Mouse (Mus musculus) liver, embryonic 12.5 days (tissue): ENCODE results near the gene Sphk1. TPM values are rescaled to one million over a fixed set of nuclear protein-coding genes. Genes with fewer than 3 reads are reported as not detected.
A peak's percentile ranks its signal among the peaks of the same experiment; 100 is the strongest.

Experiments used
- ATAC-seq: fragments of 200-750 bp; cut with Nextera tagmentation; 2 replicates; pipeline ENCODE4 v1.8.0; 2017; ENCODE audit warnings: moderate number of reproducible peaks, mild to moderate bottlenecking, moderate library complexity
- H3K27ac ChIP-seq: fragments of 300-500 bp; sonication (generic); 2 replicates; pipeline ENCODE4 v1.5.1; 2016; ENCODE audit warnings: mild to moderate bottlenecking
- H3K27me3 ChIP-seq: fragments of 300-500 bp; sonication (generic); replicated peaks from 2 replicates; pipeline ENCODE4 v1.6.1; 2016; ENCODE audit warnings: mild to moderate bottlenecking, moderate library complexity
- H3K36me3 ChIP-seq: fragments of 300-500 bp; sonication (generic); 2 replicates; pipeline ENCODE4 v1.6.1; 2016; ENCODE audit warnings: mild to moderate bottlenecking, moderate library complexity
- H3K4me1 ChIP-seq: fragments of 300-500 bp; sonication (generic); 2 replicates; pipeline ENCODE4 v1.6.1; 2016
- H3K4me2 ChIP-seq: fragments of 300-500 bp; sonication (generic); 2 replicates; pipeline ENCODE4 v1.6.1; 2016; ENCODE audit warnings: mild to moderate bottlenecking, moderate library complexity
- H3K4me3 ChIP-seq: fragments of 300-500 bp; sonication (generic); 2 replicates; pipeline ENCODE4 v1.5.1; 2016; ENCODE audit warnings: mild to moderate bottlenecking, moderate library complexity
- H3K9ac ChIP-seq: fragments of 300-500 bp; sonication (generic); 2 replicates; pipeline ENCODE4 v1.6.1; 2016; ENCODE audit warnings: mild to moderate bottlenecking, moderate library complexity
- H3K9me3 ChIP-seq: fragments of 300-500 bp; sonication (generic); replicated peaks from 2 replicates; pipeline ENCODE4 v1.6.1; 2016; ENCODE audit warnings: mild to moderate bottlenecking, moderate library complexity
- WGBS: fragments of 180-500 bp; shearing (Covaris S2); methylation state at CpG from one replicate; pipeline ENCODE4 v1.1.7; 2016; ENCODE audit not compliant: insufficient replicate concordance; 5-methylcytosine and 5-hydroxymethylcytosine counted together
- polyA plus RNA-seq: library from polyadenylated mRNA; unstranded; fragments of >200 nt; fragmentation: Nextera tagmentation; extraction: Ambion mirVana; gene quantifications from 2 replicates; pipeline ENCODE4 v1.2.1, GENCODE M21; 2016

Sphk1 gene
- polyA plus RNA-seq, 1 experiment from 2014 or later, result 26.9 TPM

DNA sequence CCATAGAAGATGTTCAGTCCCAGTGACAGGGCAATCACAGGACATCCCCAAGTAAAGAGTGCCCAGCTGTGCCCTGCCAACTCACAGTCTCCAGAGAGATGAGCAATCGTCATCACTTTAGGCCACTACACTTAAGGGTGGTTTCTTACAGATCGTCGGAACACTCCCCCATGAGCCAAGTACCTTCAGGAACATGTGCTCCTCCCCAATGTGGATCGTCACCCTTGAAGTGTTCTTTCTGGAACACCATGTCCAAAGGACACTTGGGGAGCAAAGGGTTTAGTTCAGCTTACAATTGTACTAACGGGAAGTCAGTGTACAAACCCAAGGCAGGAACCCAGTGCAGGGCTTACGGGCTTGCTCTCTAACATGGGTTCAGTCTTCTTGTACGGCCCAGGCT lies 18.6 kb upstream of the Sphk1 start:
- H3K27me3 ChIP-seq, result peaks cover 24% of the 10 kb centered on the region
- WGBS, result 84% methylated on average over 7 of the region's 7 CpGs

GRCm38 (mm10) chr11:116512987-116513386 lies 17.7 kb upstream of the Sphk1 start:
- WGBS, result 67% methylated on average over 6 of the region's 6 CpGs
- Histone ChIP-seq H3K4me1 (peaks cover 30% of the 10 kb centered on the region), H3K27ac (no peak overlapping the region), H3K27me3 (peaks cover 29% of the 10 kb centered on the region), H3K4me2 (no peak overlapping the region), H3K9ac (no peak overlapping the region), H3K4me3 (no peak overlapping the region), H3K36me3 (no peaks in the 10 kb centered on the region), H3K9me3 (no peaks in the 10 kb centered on the region)
- ATAC-seq, result no peak

More for the DNA sequence above, 18.6 kb upstream of the Sphk1 start:
- no peaks in the 10 kb centered on the region for H3K36me3 ChIP-seq
- H3K4me3 ChIP-seq, result no peak overlapping the region
- H3K27ac ChIP-seq, result no peak overlapping the region
- H3K9me3 ChIP-seq, result no peaks in the 10 kb centered on the region
- H3K4me1 ChIP-seq, result peaks cover 38% of the 10 kb centered on the region
- H3K4me2 ChIP-seq, result no peak overlapping the region
- H3K9ac ChIP-seq, result no peak overlapping the region
- ATAC-seq, result no peak

DNA sequence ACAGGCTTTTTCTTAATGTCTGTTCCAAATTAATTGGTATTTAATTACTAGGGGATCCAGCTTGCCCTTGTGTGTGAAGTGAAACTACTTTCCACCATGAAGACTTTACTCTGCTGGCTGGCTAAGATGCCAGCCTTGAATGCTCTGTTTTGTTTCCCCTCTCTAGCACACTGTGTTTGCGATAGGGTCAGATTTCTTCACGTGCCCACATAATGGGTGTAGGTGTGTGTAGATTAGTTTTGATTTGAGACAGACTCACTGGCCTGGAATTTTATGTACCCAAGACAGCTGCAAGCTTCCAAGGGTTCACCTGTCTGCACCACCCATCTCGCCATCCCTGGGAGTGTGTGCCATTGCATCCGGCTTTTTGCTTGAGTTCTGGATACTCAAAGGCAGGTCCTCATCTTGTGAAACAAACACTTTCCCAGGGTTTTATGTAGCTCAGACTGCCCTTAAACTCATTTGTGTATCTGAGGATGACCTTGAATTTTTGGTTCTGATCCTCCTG lies 17.1 kb upstream of the Sphk1 start:
- WGBS, result 77% methylated on average over 4 of the region's 4 CpGs
- H3K27me3 ChIP-seq, result peaks cover 35% of the 10 kb centered on the region
- no peak overlapping the region for H3K4me3 ChIP-seq
- no peaks in the 10 kb centered on the region for H3K36me3 ChIP-seq
- no peak for ATAC-seq
- H3K27ac ChIP-seq, result no peak overlapping the region
- no peaks in the 10 kb centered on the region for H3K9me3 ChIP-seq
- H3K9ac ChIP-seq, result no peak overlapping the region
- peaks cover 26% of the 10 kb centered on the region for H3K4me1 ChIP-seq
- H3K4me2 ChIP-seq, result no peak overlapping the region

DNA sequence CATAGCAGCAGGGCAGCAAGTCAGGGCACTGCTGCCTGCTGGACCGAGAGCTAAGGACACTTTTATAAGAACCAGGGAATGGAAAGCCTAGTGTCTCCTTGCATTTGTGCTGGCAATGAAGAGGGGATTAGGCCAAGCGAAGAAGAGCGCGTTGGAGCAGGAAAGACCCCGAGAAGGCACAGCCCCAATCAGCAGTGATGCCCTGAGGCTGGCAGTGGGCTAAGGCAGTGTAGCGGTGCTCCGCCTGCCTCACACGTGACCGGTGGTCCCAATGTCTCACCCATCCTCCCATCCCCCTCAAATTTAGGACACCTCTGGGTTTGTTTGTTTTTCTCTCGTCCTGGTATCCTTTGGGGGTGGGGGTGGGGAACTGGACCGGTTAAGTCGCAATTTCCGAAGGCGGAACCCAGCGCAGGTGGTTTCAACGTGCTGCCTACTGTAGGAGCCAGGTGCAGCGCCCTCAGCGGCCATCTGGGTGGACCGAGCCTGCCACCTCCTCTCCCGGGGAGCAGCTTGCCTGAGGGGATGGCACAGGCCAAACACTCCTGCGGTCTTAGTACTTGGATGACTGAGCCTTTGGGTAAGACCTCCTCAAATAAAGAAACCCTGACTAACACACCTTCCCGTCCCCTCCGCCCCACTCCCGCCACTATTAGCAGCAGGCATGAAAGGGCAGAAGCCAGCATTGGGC lies 15.2 kb upstream of the Sphk1 start:
- Histone ChIP-seq H3K4me2 (peak overlapping the region; percentile 21; the same call in 1 of the 2 replicates), H3K27ac (no peak overlapping the region), H3K9me3 (no peaks in the 10 kb centered on the region), H3K27me3 (peaks cover 47% of the 10 kb centered on the region), H3K4me1 (peaks cover 28% of the 10 kb centered on the region), H3K9ac (no peak overlapping the region), H3K4me3 (no peak overlapping the region), H3K36me3 (no peaks in the 10 kb centered on the region)
- ATAC-seq, result no peak
- whole genome bisulfite sequencing, result 33% methylated on average over 24 of the region's 24 CpGs

DNA sequence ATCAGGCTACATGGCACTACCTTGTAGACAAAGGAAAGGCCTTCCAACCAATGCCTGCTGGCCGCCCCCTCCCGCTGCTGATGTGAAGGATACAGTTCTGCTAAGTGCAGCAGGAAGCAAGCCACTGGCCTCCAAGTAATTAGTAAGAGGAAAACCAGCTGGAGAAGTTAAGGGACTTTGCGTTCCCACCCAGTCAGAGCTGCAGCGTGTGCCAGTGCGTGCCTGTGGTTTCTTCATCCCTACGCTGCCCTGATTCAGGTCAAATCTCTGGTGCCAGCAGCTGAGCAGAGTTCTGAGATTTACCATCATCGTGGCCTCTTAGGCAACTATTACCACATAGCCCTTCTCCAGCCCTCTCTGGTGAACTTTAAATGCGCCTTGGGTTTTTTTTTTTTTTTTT lies 12.2 kb upstream of the Sphk1 start:
- 55% methylated on average over 8 of the region's 8 CpGs for WGBS
- H3K9me3 ChIP-seq, result no peaks in the 10 kb centered on the region
- H3K9ac ChIP-seq, result no peak overlapping the region
- H3K4me3 ChIP-seq, result no peak overlapping the region
- peaks cover 24% of the 10 kb centered on the region for H3K4me1 ChIP-seq
- no peak overlapping the region for H3K4me2 ChIP-seq
- no peak overlapping the region for H3K27ac ChIP-seq
- no peaks in the 10 kb centered on the region for H3K36me3 ChIP-seq
- ATAC-seq, result no peak
- peaks cover 65% of the 10 kb centered on the region for H3K27me3 ChIP-seq

DNA sequence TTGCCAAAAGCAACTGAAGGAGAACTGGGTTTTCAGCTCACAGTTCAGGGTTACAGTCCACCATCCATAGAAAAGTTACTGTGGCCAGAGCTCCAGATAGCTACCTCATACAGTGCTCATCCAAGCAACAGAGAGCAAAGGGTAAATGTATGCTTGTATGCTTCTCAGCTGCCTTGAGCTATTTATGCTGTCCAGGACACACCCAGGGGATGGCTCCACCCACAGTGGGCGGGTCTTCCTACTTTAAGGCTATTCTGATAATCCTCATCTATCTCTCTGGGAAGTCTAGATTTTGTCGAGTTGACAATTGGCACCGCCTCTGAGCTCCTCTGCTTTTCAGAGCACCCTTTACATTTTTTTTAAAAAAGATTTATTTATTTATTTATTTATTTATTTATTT lies 9.6 kb upstream of the Sphk1 start:
- Histone ChIP-seq H3K9ac (no peak overlapping the region), H3K27ac (no peak overlapping the region), H3K4me1 (peaks cover 19% of the 10 kb centered on the region), H3K4me2 (peak overlapping the region; percentile 11; the same call in 1 of the 2 replicates), H3K36me3 (no peaks in the 10 kb centered on the region), H3K4me3 (no peak overlapping the region), H3K27me3 (peaks cover 62% of the 10 kb centered on the region), H3K9me3 (no peaks in the 10 kb centered on the region)
- peak; percentile 82 for ATAC-seq
- WGBS, result 31% methylated on average over 3 of the region's 3 CpGs

DNA sequence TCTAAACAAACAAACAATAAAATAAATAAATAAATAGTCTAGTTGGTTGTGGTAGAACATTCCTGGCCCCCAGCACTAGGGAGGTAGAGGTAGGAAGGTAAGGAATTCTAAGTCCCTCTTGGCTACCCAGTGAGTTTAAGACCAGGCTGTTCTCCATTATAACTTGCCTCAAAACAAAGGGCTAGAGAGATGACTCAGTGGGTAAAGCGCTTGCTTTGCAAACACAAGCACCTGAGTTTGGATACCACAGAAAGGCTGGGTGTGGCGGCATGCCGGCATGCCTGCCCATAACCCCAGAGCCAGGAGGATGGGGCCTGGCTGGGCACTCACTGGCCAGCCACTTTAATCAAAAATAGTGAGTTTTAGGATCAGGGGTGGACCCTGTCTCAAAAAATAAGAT lies 8.7 kb upstream of the Sphk1 start:
- Histone ChIP-seq H3K9ac (no peak overlapping the region), H3K36me3 (no peaks in the 10 kb centered on the region), H3K27ac (no peak overlapping the region), H3K4me3 (no peak overlapping the region), H3K27me3 (peaks cover 71% of the 10 kb centered on the region), H3K4me1 (peaks cover 19% of the 10 kb centered on the region), H3K4me2 (no peak overlapping the region), H3K9me3 (no peaks in the 10 kb centered on the region)
- no peak for ATAC-seq
- WGBS, result 73% methylated on average over 3 of the region's 3 CpGs

DNA sequence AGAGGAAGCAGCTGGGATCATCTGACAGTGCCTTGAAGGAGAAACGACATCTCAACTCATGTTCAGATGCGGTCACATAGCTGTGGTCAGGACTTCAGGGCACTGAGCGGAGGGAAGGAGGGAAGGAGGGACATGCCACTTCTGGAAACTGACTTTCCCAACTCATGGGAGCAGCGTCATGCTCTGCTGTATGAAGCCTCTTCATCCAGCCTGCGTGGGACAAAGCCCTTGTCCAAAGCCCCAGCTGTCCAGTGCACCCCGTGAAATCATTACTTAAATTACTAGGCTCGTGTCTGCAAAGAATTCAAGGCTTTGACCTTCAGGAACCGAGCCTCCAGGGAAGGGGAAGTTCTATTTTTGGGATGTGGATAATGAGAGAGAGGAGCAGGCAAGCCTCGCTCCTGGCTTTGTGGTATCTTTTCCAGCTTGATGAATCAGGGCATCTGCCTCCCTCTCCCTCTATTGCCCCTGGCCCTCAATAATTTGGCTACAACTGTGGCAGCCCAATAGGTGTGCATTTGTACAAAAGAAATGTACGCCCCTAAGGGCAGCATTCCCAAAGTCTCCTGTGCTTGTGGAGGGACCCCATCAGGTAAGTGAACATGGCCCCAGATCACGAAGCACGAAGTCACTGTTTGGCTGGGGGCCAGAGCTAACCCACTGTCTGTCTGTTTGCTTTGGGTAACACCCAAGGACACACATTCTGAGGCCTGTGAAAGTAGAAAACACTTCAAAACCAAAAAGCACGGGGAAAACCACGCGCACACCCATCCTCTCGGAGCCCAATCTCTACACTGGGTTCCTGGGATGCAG lies 7.6 kb upstream of the Sphk1 start:
- ATAC-seq, result no peak
- no peak overlapping the region; the same call in 1 of the 2 replicates for H3K9ac ChIP-seq
- no peaks in the 10 kb centered on the region for H3K36me3 ChIP-seq
- H3K27me3 ChIP-seq, result peaks cover 76% of the 10 kb centered on the region
- no peak overlapping the region for H3K4me3 ChIP-seq
- H3K27ac ChIP-seq, result peak overlapping the region; percentile 18; the same call in 1 of the 2 replicates
- H3K4me2 ChIP-seq, result no peak overlapping the region
- H3K4me1 ChIP-seq, result peaks cover 19% of the 10 kb centered on the region
- 50% methylated on average over 16 of the region's 16 CpGs for WGBS
- H3K9me3 ChIP-seq, result no peaks in the 10 kb centered on the region

DNA sequence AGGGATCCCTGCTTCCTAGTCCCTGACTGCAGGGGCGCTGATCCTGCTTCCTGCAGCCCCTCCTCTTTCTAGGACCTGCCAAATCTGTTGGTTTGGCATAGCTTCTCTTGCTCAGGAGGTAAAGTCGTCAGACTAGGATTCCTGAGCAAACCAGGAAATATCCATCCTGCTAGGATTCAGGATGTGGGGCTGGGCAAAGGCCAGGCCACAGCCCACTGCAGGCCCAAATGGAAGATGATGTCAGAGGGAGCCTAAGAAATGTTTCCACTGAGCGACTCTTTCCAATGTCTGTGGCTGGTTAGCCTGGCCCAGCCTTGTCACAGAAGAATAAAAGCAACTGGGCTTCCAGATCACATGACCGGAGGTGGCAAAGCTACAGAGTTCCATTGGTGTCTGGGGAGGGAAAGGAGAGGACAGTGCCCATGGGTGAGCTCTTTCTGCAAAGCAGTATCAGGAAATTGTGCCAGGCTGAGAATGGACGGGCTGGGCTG lies 7.0 kb upstream of the Sphk1 start:
- H3K27ac ChIP-seq, result peak overlapping the region; percentile 18; the same call in 1 of the 2 replicates
- WGBS, result 40% methylated on average over 5 of the region's 5 CpGs
- H3K4me3 ChIP-seq, result no peak overlapping the region
- H3K4me2 ChIP-seq, result no peak overlapping the region
- no peaks in the 10 kb centered on the region for H3K36me3 ChIP-seq
- H3K27me3 ChIP-seq, result peaks cover 71% of the 10 kb centered on the region
- peaks cover 19% of the 10 kb centered on the region for H3K4me1 ChIP-seq
- H3K9me3 ChIP-seq, result no peaks in the 10 kb centered on the region
- H3K9ac ChIP-seq, result no peak overlapping the region
- ATAC-seq, result no peak

DNA sequence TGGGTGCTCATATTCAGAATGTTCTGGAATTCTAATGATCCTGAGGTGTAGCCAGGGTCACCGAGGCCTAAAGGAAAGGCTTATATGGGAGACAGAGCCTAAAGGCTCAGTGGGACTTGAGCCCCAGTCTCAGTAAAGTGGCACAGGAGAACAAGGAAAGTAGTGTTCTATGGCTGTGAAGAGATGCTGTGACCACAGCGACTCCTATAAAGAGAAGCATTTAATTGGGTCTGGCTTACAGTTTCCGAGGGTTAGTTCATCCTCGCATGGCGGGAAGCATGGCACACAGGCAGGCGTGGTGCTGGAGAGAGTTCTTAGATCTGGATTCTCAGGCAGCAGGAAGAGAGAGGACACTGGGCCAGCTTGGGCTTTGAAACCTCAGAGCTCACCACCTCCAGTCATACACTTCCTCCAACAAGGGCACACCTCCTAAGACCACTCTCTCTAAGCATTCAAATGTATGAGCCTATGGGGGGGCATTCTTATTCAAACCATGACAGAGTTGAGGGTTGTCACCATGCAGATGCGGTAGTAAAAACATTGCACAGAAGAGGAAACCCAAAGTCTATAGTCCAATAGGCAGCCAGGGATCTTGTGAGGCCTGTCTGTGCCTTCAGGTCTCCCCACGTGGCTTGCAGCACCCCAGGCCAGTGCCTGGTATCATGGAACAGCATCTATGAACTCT lies 1.9 kb upstream of the Sphk1 start:
- peaks cover 89% of the 10 kb centered on the region for H3K27me3 ChIP-seq
- H3K36me3 ChIP-seq, result no peaks in the 10 kb centered on the region
- H3K27ac ChIP-seq, result no peak overlapping the region
- no peak overlapping the region for H3K4me2 ChIP-seq
- no peak overlapping the region for H3K4me3 ChIP-seq
- WGBS, result 75% methylated on average over 8 of the region's 8 CpGs
- H3K9ac ChIP-seq, result no peak overlapping the region
- ATAC-seq, result no peak
- peaks cover 42% of the 10 kb centered on the region for H3K4me1 ChIP-seq
- H3K9me3 ChIP-seq, result no peaks in the 10 kb centered on the region

- 4% methylated on average over 48 of the region's 48 CpGs for WGBS
- peaks cover 68% of the 10 kb centered on the region for H3K4me1 ChIP-seq
Observed at GRCm38 (mm10) chr11:116531371-116532191, 856 bp downstream of the Sphk1 start.

More at GRCm38 (mm10) chr11:116531371-116532191, 856 bp downstream of the Sphk1 start:
- H3K36me3 ChIP-seq, result peaks cover 19% of the 10 kb centered on the region
- peak overlapping the region; percentile 99 for H3K4me2 ChIP-seq
- H3K9me3 ChIP-seq, result no peaks in the 10 kb centered on the region
- ATAC-seq, result no peak
- peaks cover 69% of the 10 kb centered on the region for H3K27me3 ChIP-seq
- peak overlapping the region; percentile 93; the same call in 1 of the 2 replicates for H3K27ac ChIP-seq
- peak overlapping the region; percentile 69 for H3K4me3 ChIP-seq
- H3K9ac ChIP-seq, result peak overlapping the region; percentile 84
